Comparison of ENCODE assay signal across 25 mouse cellular contexts in the genomic region with DNA sequence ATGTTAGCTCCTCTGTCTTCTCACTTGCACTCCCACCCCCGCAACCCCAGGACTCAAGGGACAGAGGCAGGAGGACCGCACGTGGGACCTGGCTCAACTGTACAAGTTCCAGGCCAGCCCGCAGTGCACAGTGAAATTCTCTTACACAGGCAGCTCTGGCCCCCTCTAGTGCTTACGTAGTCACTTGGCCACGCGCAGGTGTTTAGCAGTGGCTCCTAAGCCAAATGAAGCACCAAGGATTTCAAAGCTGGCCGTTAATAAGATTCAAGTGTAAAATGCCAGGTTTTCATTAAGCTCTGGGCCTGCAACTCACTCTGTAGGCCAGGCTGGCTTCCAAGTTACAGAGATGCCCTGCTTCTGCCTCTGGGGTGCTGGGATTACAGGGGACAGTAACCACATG. TPM values are rescaled to one million over a fixed set of nuclear protein-coding genes. Genes with fewer than 3 reads are reported as not detected.
DNase-seq lines count a peak whose midpoint lies in the region; ATAC-seq and TF ChIP-seq lines count a peak whose summit lies in the region.
"Had no signal": no experiment of that assay in that cellular context is flagged by ENCODE, and none has a peak within 500 bp of the region (broad histone marks: within the 10 kb centered on the region; RNA-seq: fewer than 3 reads in every experiment).

No protein-coding gene starts in this region.

- no peaks in the 10 kb centered on the region for H3K4me1 ChIP-seq in kidney, embryonic 16.5 days (ENCODE audit: insufficient read depth, low read length)
- H3K4me1 ChIP-seq: embryonic facial prominence, embryonic 10.5 days; limb, embryonic 12.5 days; neural tube, embryonic 13.5 days had no signal

- DNase-seq in cerebellum, adult 18-20 months, result peak; percentile 61 to 68
- DNase-seq in cerebellum, postnatal 4 days (ENCODE audit: low spot score in 2 of 2), result no peak
- no peak for DNase-seq in layer of hippocampus, adult 2 months (ENCODE audit: low spot score in 2 of 2)
- no peak for DNase-seq in layer of hippocampus, postnatal 36 days
- DNase-seq in cerebellum, adult 9-10 months, result peak; percentile 72
- DNase-seq in splenic B cell, adult 2 months (ENCODE audit: low read depth, low spot score), result peak; percentile 14
- DNase-seq in retina, postnatal 1 day, result no peak
- DNase-seq: adrenal gland, postnatal 25 days; heart, adult 11 months; heart, postnatal 4 days; right cerebral cortex, postnatal 25 days; thymus, adult 2 months had no signal

- WGBS in kidney, embryonic 16.5 days, result 94% methylated on average over 8 of the region's 8 CpGs

- peak; percentile 40 for TF ChIP-seq CTCF in layer of hippocampus, adult 2 months (conservative IDR thresholded peaks at IDR 0.05)

- peak overlapping the region; percentile 92 for H3K27ac ChIP-seq in layer of hippocampus, adult 2 months
- no peak overlapping the region for H3K27ac ChIP-seq in kidney, embryonic 16.5 days (ENCODE audit: low read length)
- H3K27ac ChIP-seq: embryonic facial prominence, embryonic 10.5 days; kidney, embryonic 15.5 days; limb, embryonic 12.5 days; liver, embryonic 14.5 days had no signal

- no peak overlapping the region for H3K4me3 ChIP-seq in layer of hippocampus, adult 2 months
- no peak overlapping the region for H3K4me3 ChIP-seq in kidney, embryonic 16.5 days (ENCODE audit: low read length)
- H3K4me3 ChIP-seq: embryonic facial prominence, embryonic 10.5 days; kidney, embryonic 15.5 days; limb, embryonic 12.5 days; megakaryocyte, embryonic 14.5 days; neural tube, embryonic 13.5 days had no signal

- H3K4me2 ChIP-seq in kidney, embryonic 16.5 days (replicated peaks; ENCODE audit: low read depth, low read length), result no peak overlapping the region
- H3K4me2 ChIP-seq: kidney, embryonic 15.5 days; limb, embryonic 12.5 days; neural tube, embryonic 13.5 days had no signal

- no peak for ATAC-seq in kidney, embryonic 16.5 days (ENCODE audit: low FRiP score, low TSS enrichment)
- ATAC-seq: forebrain, embryonic 16.5 days; inflammation-experienced regulatory T-cells, adult 6 months; lung, postnatal 0 days had no signal

- H3K9ac ChIP-seq in kidney, embryonic 16.5 days (replicated peaks; ENCODE audit: low read length), result no peak overlapping the region
- H3K9ac ChIP-seq: kidney, embryonic 15.5 days; limb, embryonic 12.5 days; liver, embryonic 14.5 days; neural tube, embryonic 13.5 days had no signal

- H3K27me3 ChIP-seq in splenic B cell, adult 2 months (ENCODE audit: control insufficient read depth, insufficient read depth, low read length, poor library complexity, severe bottlenecking), result no peaks in the 10 kb centered on the region
- H3K27me3 ChIP-seq in kidney, embryonic 16.5 days (ENCODE audit: insufficient read depth, low read length), result no peaks in the 10 kb centered on the region
- H3K27me3 ChIP-seq: kidney, embryonic 15.5 days; limb, embryonic 12.5 days; megakaryocyte, embryonic 14.5 days; neural tube, embryonic 13.5 days had no signal

- H3K36me3 ChIP-seq in splenic B cell, adult 2 months (ENCODE audit: control insufficient read depth, insufficient read depth, low read length, poor library complexity, severe bottlenecking), result peaks cover 5% of the 10 kb centered on the region
- peaks cover 86% of the 10 kb centered on the region for H3K36me3 ChIP-seq in kidney, embryonic 16.5 days (ENCODE audit: insufficient read depth, low read length)

- H3K9me3 ChIP-seq in kidney, embryonic 16.5 days (ENCODE audit: low read length), result peaks cover 3% of the 10 kb centered on the region; the same call in 1 of the 2 replicates
- H3K9me3 ChIP-seq: embryonic facial prominence, embryonic 10.5 days; kidney, embryonic 15.5 days; limb, embryonic 12.5 days; neural tube, embryonic 13.5 days had no signal

RNA-seq across cellular contexts. Expression of a gene that starts 35.0 kb away (rescaled TPM):
- 10 to 100 TPM; 33.8 to 34.6 TPM for total RNA-seq in layer of hippocampus, adult 2 months (2021)
- total RNA-seq in layer of hippocampus, postnatal 36 days (2021), result 10 to 100 TPM; 34.1 to 34.9 TPM
- polyA plus RNA-seq in kidney, embryonic 16.5 days (2015; fragmentation: Nextera tagmentation; extraction: Ambion mirVana), result 41.7 and 43.1 TPM in 2 replicates

RNA-seq across cellular contexts. Expression of a gene that starts 43.5 kb away (rescaled TPM):
- total RNA-seq in layer of hippocampus, adult 2 months (2021), result 1 to 10 TPM; 4.1 to 5.3 TPM
- 1 to 10 TPM; 4.7 to 5.1 TPM for total RNA-seq in layer of hippocampus, postnatal 36 days (2021)
- polyA plus RNA-seq in kidney, embryonic 16.5 days (2015; fragmentation: Nextera tagmentation; extraction: Ambion mirVana), result not detected in 2 replicates
- total RNA-seq: adrenal gland, postnatal 25 days; heart, postnatal 4 days; monocyte, adult 5-6 weeks had no signal
- polyA plus RNA-seq: embryonic facial prominence, embryonic 10.5 days; forebrain, embryonic 16.5 days; heart, embryonic 14.5 days; inflammation-experienced regulatory T-cells, adult 6 months; kidney, embryonic 15.5 days; limb, embryonic 12.5 days; liver, embryonic 14.5 days; lung, postnatal 0 days; neural tube, embryonic 13.5 days had no signal

RNA-seq across cellular contexts. Expression of a gene that starts 58.8 kb away (rescaled TPM):
- total RNA-seq in layer of hippocampus, adult 2 months (2021), result under 1 TPM in 1 of 2 experiments, not detected in 1; 0.12 TPM
- total RNA-seq in layer of hippocampus, postnatal 36 days (2021), result not detected
- 0.58 and 0.80 TPM in 2 replicates for polyA plus RNA-seq in kidney, embryonic 16.5 days (2015; fragmentation: Nextera tagmentation; extraction: Ambion mirVana)
- total RNA-seq: layer of hippocampus, adult 18-20 months; monocyte, adult 5-6 weeks had no signal
- polyA plus RNA-seq: embryonic facial prominence, embryonic 10.5 days; forebrain, embryonic 16.5 days; inflammation-experienced regulatory T-cells, adult 6 months; limb, embryonic 12.5 days; neural tube, embryonic 13.5 days had no signal

RNA-seq across cellular contexts. Expression of a gene that starts 59.0 kb away (rescaled TPM):
- 10 to 100 TPM; 56.0 to 68.1 TPM for total RNA-seq in layer of hippocampus, adult 2 months (2021)
- total RNA-seq in layer of hippocampus, postnatal 36 days (2021), result 10 to 100 TPM; 55.3 to 66.7 TPM
- 9.3 and 10.5 TPM in 2 replicates for polyA plus RNA-seq in kidney, embryonic 16.5 days (2015; fragmentation: Nextera tagmentation; extraction: Ambion mirVana)

Comparison
In these comparisons a context has a peak if more than half of its experiments do, and no peak if none do; other contexts are left out.
1. DNase-seq: peak in cerebellum, adult 18-20 months (2 of 2), cerebellum, adult 9-10 months (single experiment) and splenic B cell, adult 2 months (single experiment); none in cerebellum, postnatal 4 days (0 of 2), layer of hippocampus, adult 2 months (0 of 2), layer of hippocampus, postnatal 36 days (0 of 2) and retina, postnatal 1 day (single experiment).